Mouse (Mus musculus): ENCODE measurements around the gene Git2. TPM values are rescaled to one million over a fixed set of nuclear protein-coding genes. Genes with fewer than 3 reads are reported as not detected.

The Git2 gene
- polyA plus RNA-seq, 1 experiment from 2014 or later, result 45.3 TPM

GRCm38 (mm10) chr5:114773211-114773710, 2.1 kb downstream of the Git2 start:
- no peaks in the 10 kb centered on the region for H3K36me3 ChIP-seq (ENCODE audit: poor library complexity, severe bottlenecking)
- WGBS, result under 1% methylated on average over 52 of the region's 52 CpGs
- no peaks in the 10 kb centered on the region for H3K9me3 ChIP-seq (replicated peaks)
- ATAC-seq, result peak; percentile 86
- peak overlapping the region; percentile 93 for H3K27ac ChIP-seq
- peak overlapping the region; percentile 98 for H3K4me3 ChIP-seq
- peak overlapping the region; percentile 97 for H3K9ac ChIP-seq
- no peaks in the 10 kb centered on the region for H3K27me3 ChIP-seq
- peaks cover 52% of the 10 kb centered on the region for H3K4me1 ChIP-seq
- peak overlapping the region; percentile 88 for H3K4me2 ChIP-seq

DNA sequence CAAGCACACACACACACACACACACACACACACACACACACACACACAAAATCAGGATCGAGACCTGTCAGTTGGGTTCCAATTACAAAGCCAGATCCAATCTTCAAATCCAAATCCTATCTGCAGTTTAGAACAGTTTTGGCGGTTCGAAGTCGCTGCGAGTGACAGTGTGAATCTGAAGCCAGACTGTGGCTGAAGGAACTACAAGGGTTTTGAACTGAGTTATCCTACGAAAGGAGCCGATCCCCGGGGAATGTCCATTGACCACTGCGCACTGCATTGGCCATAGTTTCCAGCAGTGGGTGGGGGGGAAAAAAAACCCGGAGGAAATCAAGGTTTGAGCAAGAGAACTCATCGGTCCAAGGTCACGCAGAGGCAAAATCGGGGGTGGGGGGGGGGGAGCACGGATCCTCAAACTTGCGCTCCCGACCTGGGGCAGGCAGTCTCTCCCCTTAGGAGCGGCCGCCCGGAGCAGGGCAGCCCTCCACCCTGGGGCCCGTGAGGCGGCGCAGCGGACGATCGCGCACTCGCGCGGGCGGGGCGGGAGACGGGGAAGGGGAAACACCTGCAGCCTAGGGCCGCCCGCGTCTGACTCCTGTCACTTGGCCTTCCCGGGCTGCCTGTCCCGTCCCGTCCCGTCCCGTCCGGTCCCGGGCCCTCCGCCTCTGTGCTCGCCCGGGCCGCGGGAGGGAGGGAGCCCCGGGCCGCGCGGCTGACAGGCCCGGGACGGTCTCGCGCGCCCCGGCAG, 2.7 kb downstream of the Git2 start:
- peaks cover 47% of the 10 kb centered on the region for H3K4me1 ChIP-seq
- no peaks in the 10 kb centered on the region for H3K27me3 ChIP-seq
- no peaks in the 10 kb centered on the region for H3K36me3 ChIP-seq (ENCODE audit: poor library complexity, severe bottlenecking)
- no peaks in the 10 kb centered on the region for H3K9me3 ChIP-seq (replicated peaks)
- peak overlapping the region; percentile 98 for H3K4me3 ChIP-seq
- under 1% methylated on average over 26 of the region's 57 CpGs for WGBS
- peak overlapping the region; percentile 97 for H3K9ac ChIP-seq
- peak overlapping the region; percentile 88 for H3K4me2 ChIP-seq
- ATAC-seq, result peak; percentile 47
- peak overlapping the region; percentile 93 for H3K27ac ChIP-seq

- peak overlapping the region; percentile 88 for H3K4me2 ChIP-seq
- 63% methylated on average over 8 of the region's 8 CpGs for WGBS
- ATAC-seq, result no peak
- H3K27ac ChIP-seq, result no peak overlapping the region
- H3K27me3 ChIP-seq, result no peaks in the 10 kb centered on the region
- no peaks in the 10 kb centered on the region for H3K36me3 ChIP-seq (ENCODE audit: poor library complexity, severe bottlenecking)
- H3K4me3 ChIP-seq, result peak overlapping the region; percentile 98
- H3K4me1 ChIP-seq, result peaks cover 42% of the 10 kb centered on the region
- peak overlapping the region; percentile 97 for H3K9ac ChIP-seq
- no peaks in the 10 kb centered on the region for H3K9me3 ChIP-seq (replicated peaks)
These were observed 3.5 kb downstream of the Git2 start for GRCm38 (mm10) chr5:114771796-114772195.

DNA sequence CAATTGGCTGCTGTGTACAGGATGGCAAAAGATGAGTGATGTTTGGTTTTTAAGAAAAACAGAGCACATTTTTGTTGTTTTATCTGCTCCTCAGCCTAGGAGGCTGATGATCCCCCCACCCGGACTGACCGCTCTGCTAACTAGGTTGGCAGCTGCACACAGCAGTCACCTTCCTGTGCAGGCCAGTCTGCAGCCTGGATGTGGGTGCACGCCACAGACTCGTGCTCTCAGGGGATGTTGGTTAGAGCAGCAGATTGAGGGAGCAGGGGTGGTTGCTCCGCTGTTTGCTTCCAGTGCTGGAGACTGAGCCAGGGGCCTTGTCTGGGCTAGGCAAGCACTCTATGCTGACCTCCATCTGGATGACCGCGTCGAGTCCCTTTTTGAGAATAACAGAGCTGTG, 5.5 kb downstream of the Git2 start:
- Histone ChIP-seq H3K4me1 (peaks cover 27% of the 10 kb centered on the region), H3K9me3 (replicated peaks) (no peaks in the 10 kb centered on the region), H3K27ac (no peak overlapping the region), H3K4me3 (no peak overlapping the region), H3K27me3 (no peaks in the 10 kb centered on the region), H3K9ac (no peak overlapping the region), H3K4me2 (no peak overlapping the region), H3K36me3 (ENCODE audit: poor library complexity, severe bottlenecking) (peaks cover 15% of the 10 kb centered on the region)
- 94% methylated on average over 8 of the region's 8 CpGs for WGBS
- ATAC-seq, result no peak

GRCm38 (mm10) chr5:114767185-114767584, 8.1 kb downstream of the Git2 start:
- WGBS, result 80% methylated on average over 7 of the region's 7 CpGs

GRCm38 (mm10) chr5:114766686-114767085, 8.6 kb downstream of the Git2 start:
- Histone ChIP-seq H3K4me1 (peaks cover 12% of the 10 kb centered on the region), H3K36me3 (ENCODE audit: poor library complexity, severe bottlenecking) (peaks cover 44% of the 10 kb centered on the region), H3K4me3 (no peak overlapping the region), H3K27ac (no peak overlapping the region), H3K9me3 (replicated peaks) (no peaks in the 10 kb centered on the region), H3K27me3 (no peaks in the 10 kb centered on the region), H3K4me2 (no peak overlapping the region), H3K9ac (no peak overlapping the region)
- no peak for ATAC-seq
- 91% methylated on average over 8 of the region's 8 CpGs for WGBS

More at GRCm38 (mm10) chr5:114767185-114767584, 8.1 kb downstream of the Git2 start:
- H3K4me3 ChIP-seq, result no peak overlapping the region
- H3K27me3 ChIP-seq, result no peaks in the 10 kb centered on the region
- H3K36me3 ChIP-seq (ENCODE audit: poor library complexity, severe bottlenecking), result peaks cover 39% of the 10 kb centered on the region
- H3K4me1 ChIP-seq, result peaks cover 17% of the 10 kb centered on the region
- H3K9me3 ChIP-seq (replicated peaks), result no peaks in the 10 kb centered on the region
- no peak overlapping the region for H3K27ac ChIP-seq
- no peak overlapping the region for H3K4me2 ChIP-seq
- no peak overlapping the region for H3K9ac ChIP-seq
- ATAC-seq, result no peak

- 89% methylated on average over 18 of the region's 18 CpGs for WGBS
- Histone ChIP-seq H3K27ac (no peak overlapping the region), H3K9ac (no peak overlapping the region), H3K4me3 (no peak overlapping the region), H3K27me3 (no peaks in the 10 kb centered on the region), H3K36me3 (ENCODE audit: poor library complexity, severe bottlenecking) (peaks cover 60% of the 10 kb centered on the region), H3K9me3 (replicated peaks) (no peaks in the 10 kb centered on the region), H3K4me1 (no peaks in the 10 kb centered on the region; the same call in 1 of the 2 replicates), H3K4me2 (no peak overlapping the region)
- no peak for ATAC-seq
These were observed 10.2 kb downstream of the Git2 start for GRCm38 (mm10) chr5:114764812-114765735.

DNA sequence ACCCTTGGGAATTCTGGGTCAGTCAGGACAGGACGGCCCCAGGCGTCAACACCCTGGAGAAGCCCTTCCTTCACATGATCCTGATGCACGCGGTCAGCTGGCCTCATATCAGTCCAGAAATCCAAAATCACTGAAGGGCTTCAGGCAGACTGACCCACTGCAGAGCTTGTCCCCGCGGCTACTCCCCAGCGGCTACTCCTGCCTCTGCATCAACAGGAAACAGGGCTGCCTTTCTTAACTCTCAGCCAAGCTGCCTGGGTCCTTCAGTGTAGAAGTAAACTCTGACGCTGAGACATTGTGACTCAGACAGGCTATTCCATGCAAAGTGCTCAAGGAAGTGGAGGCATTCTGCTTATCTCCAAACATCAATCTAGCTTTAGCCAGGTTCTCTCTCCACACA, 13.3 kb downstream of the Git2 start:
- Histone ChIP-seq H3K4me2 (no peak overlapping the region), H3K27ac (no peak overlapping the region), H3K9me3 (replicated peaks) (no peaks in the 10 kb centered on the region), H3K4me3 (no peak overlapping the region), H3K4me1 (no peaks in the 10 kb centered on the region), H3K36me3 (ENCODE audit: poor library complexity, severe bottlenecking) (peaks cover 82% of the 10 kb centered on the region), H3K27me3 (no peaks in the 10 kb centered on the region), H3K9ac (no peak overlapping the region)
- WGBS, result 93% methylated on average over 8 of the region's 8 CpGs
- no peak for ATAC-seq

GRCm38 (mm10) chr5:114759536-114760090, 15.7 kb downstream of the Git2 start:
- H3K9ac ChIP-seq, result no peak overlapping the region
- no peak overlapping the region for H3K4me3 ChIP-seq
- H3K36me3 ChIP-seq (ENCODE audit: poor library complexity, severe bottlenecking), result peaks cover 79% of the 10 kb centered on the region
- no peaks in the 10 kb centered on the region for H3K9me3 ChIP-seq (replicated peaks)
- H3K27me3 ChIP-seq, result no peaks in the 10 kb centered on the region
- ATAC-seq, result no peak
- no peak overlapping the region for H3K4me2 ChIP-seq
- no peaks in the 10 kb centered on the region for H3K4me1 ChIP-seq
- WGBS, result 93% methylated on average over 5 of the region's 5 CpGs
- no peak overlapping the region for H3K27ac ChIP-seq

DNA sequence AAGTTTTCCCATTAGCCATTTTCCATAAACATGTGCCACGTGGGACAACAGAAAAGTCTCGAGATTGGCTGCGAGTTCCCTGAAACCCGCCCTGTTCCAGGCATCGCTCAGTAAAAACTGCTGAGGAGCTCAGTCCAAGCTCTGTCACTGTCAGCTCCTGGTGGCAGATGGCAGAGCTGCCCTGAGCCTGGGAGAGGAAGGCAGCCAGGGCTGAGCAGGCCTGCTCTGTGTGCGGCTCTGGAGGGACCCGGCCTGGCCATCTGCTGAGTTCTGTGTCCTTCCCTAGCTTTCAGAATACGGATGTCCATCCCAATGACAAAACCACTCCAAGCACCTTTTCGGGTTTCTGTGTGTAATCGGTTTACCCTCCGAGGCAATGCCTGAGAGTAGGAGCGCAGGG, 21.9 kb downstream of the Git2 start:
- 84% methylated on average over 12 of the region's 12 CpGs for WGBS
- no peak overlapping the region; the same call in 1 of the 2 replicates for H3K27ac ChIP-seq

GRCm38 (mm10) chr5:114752397-114752796, 22.9 kb downstream of the Git2 start:
- no peaks in the 10 kb centered on the region for H3K9me3 ChIP-seq (replicated peaks)
- H3K4me3 ChIP-seq, result no peak overlapping the region
- ATAC-seq, result no peak
- no peak overlapping the region for H3K4me2 ChIP-seq
- 93% methylated on average over 10 of the region's 10 CpGs for WGBS
- H3K4me1 ChIP-seq, result no peaks in the 10 kb centered on the region
- H3K36me3 ChIP-seq (ENCODE audit: poor library complexity, severe bottlenecking), result peaks cover 80% of the 10 kb centered on the region
- no peak overlapping the region for H3K27ac ChIP-seq
- H3K27me3 ChIP-seq, result no peaks in the 10 kb centered on the region
- H3K9ac ChIP-seq, result no peak overlapping the region

More for the DNA sequence above, 21.9 kb downstream of the Git2 start:
- Histone ChIP-seq H3K9me3 (replicated peaks) (no peaks in the 10 kb centered on the region), H3K36me3 (ENCODE audit: poor library complexity, severe bottlenecking) (peaks cover 76% of the 10 kb centered on the region), H3K4me3 (no peak overlapping the region), H3K27me3 (no peaks in the 10 kb centered on the region), H3K4me2 (no peak overlapping the region), H3K4me1 (no peaks in the 10 kb centered on the region), H3K9ac (no peak overlapping the region)
- no peak for ATAC-seq

GRCm38 (mm10) chr5:114750325-114750724, 25.0 kb downstream of the Git2 start:
- Histone ChIP-seq H3K4me1 (no peaks in the 10 kb centered on the region), H3K9ac (no peak overlapping the region), H3K36me3 (ENCODE audit: poor library complexity, severe bottlenecking) (peaks cover 86% of the 10 kb centered on the region), H3K27ac (no peak overlapping the region), H3K4me2 (no peak overlapping the region), H3K27me3 (no peaks in the 10 kb centered on the region), H3K4me3 (no peak overlapping the region), H3K9me3 (replicated peaks) (no peaks in the 10 kb centered on the region)
- no peak for ATAC-seq
- 85% methylated on average over 10 of the region's 10 CpGs for WGBS
